Mouse (Mus musculus) midbrain, embryonic 14.5 days (tissue): Measurements from ENCODE around the gene Actr10. TPM values are rescaled to one million over a fixed set of nuclear protein-coding genes. Genes with fewer than 3 reads are reported as not detected.

Experiments used
- ATAC-seq: fragments of 200-750 bp; cut with Nextera tagmentation; 2 replicates; pipeline ENCODE4 v1.8.0; 2017; ENCODE audit warnings: moderate number of reproducible peaks, moderate library complexity; ENCODE audit not compliant: low FRiP score, low TSS enrichment
- DNase-seq: peaks from one replicate; pipeline ENCODE4 v3.0.0-alpha.2; 2015
- H3K27ac ChIP-seq: fragments of 300-500 bp; sonication (generic); replicated peaks from 2 replicates; pipeline ENCODE4 v1.5.1; 2014; ENCODE audit warnings: mild to moderate bottlenecking, low read depth, low read length, moderate library complexity
- H3K27me3 ChIP-seq: fragments of 300-500 bp; sonication (generic); 2 replicates; pipeline ENCODE4 v1.6.1; 2014; ENCODE audit warnings: low read length, control low read depth, mixed read lengths; ENCODE audit not compliant: control insufficient read depth, insufficient read depth
- H3K36me3 ChIP-seq: fragments of 300-500 bp; sonication (generic); 2 replicates; pipeline ENCODE4 v1.6.1; 2014; ENCODE audit warnings: low read length, control low read depth; ENCODE audit not compliant: control insufficient read depth, insufficient read depth
- H3K4me1 ChIP-seq: fragments of 300-500 bp; sonication (generic); 2 replicates; pipeline ENCODE4 v1.6.1; 2014; ENCODE audit warnings: mild to moderate bottlenecking, antibody characterized with exemption, low read length, control low read depth; ENCODE audit not compliant: control insufficient read depth, insufficient read depth
- H3K4me2 ChIP-seq: fragments of 300-500 bp; sonication (generic); 2 replicates; pipeline ENCODE4 v1.6.1; 2014; ENCODE audit warnings: mild to moderate bottlenecking, low read length, moderate library complexity
- H3K4me3 ChIP-seq: fragments of 300-500 bp; sonication (generic); replicated peaks from 2 replicates; pipeline ENCODE4 v1.5.1; 2014; ENCODE audit warnings: low read depth, low read length
- H3K9ac ChIP-seq: fragments of 300-500 bp; sonication (generic); replicated peaks from 2 replicates; pipeline ENCODE4 v1.6.1; 2014; ENCODE audit warnings: mild to moderate bottlenecking, low read length, moderate library complexity
- H3K9me3 ChIP-seq: fragments of 300-500 bp; sonication (generic); 2 replicates; pipeline ENCODE4 v1.6.1; 2016; ENCODE audit warnings: low read length, control low read depth, mixed read lengths; ENCODE audit not compliant: control insufficient read depth
- WGBS: fragments of 180-500 bp; shearing (Covaris S2); extraction: QIAGEN DNeasy Blood & Tissue Kit; methylation state at CpG from one replicate; pipeline ENCODE4 v1.1.7; 2014; 5-methylcytosine and 5-hydroxymethylcytosine counted together
- polyA plus RNA-seq: library from polyadenylated mRNA; unstranded; fragments of >200 nt; fragmentation: Nextera tagmentation; extraction: Ambion mirVana; gene quantifications from 2 replicates; pipeline ENCODE4 v1.2.1, GENCODE M21; 2014

The Actr10 gene
- 217 and 257 TPM in 2 replicates for polyA plus RNA-seq

- no peaks in the 10 kb centered on the region for H3K9me3 ChIP-seq
- H3K9ac ChIP-seq: peak within 1 kb of the TSS; percentile 87
- ATAC-seq: peak; percentile 98
- WGBS: under 1% methylated on average over 57 of the region's 59 CpGs
- peaks cover 9% of the 10 kb centered on the region; the same call in 1 of the 2 replicates for H3K4me1 ChIP-seq
- H3K4me3 ChIP-seq: peak within 1 kb of the TSS; percentile 79
- peak; percentile 97 for DNase-seq
- H3K27me3 ChIP-seq: no peaks in the 10 kb centered on the region
- H3K4me2 ChIP-seq: peak within 1 kb of the TSS; percentile 71
- H3K27ac ChIP-seq: peak within 1 kb of the TSS; percentile 87
- H3K36me3 ChIP-seq: peaks cover 23% of the 10 kb centered on the region
These were observed at the start of gene Actr10 for GRCm38 (mm10) chr12:70937571-70938384. Gene Actr10 (plus strand): TSS chr12:70937857.

DNA sequence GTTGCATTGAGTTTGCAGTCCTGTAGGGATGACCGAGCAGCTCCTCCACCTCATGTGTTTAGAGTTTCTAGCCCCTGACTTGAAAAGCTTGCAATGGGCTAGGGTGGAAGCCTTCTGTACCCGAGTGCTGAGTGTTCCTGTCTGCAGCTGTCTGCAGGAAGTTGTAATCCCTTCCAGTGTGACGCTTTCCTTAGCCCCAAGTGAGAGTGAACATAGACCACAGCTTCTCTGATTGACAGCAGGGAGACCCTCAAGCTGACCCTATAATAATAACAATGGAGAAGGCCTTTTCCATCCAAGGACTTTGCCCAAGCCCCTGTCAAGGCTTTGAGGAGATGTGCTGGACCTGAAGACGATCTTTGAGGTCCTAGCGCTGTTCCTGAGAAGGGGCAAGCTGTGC lies 47.3 kb upstream of the Actr10 start:
- Histone ChIP-seq H3K27me3 (no peaks in the 10 kb centered on the region), H3K4me1 (0 out of 2 replicates have a peak, but pooled peaks cover 4% of the 10 kb centered on the region), H3K27ac (no peak overlapping the region), H3K9ac (no peak overlapping the region), H3K4me3 (no peak overlapping the region), H3K9me3 (no peaks in the 10 kb centered on the region), H3K36me3 (peaks cover 12% of the 10 kb centered on the region; the same call in 1 of the 2 replicates), H3K4me2 (no peak overlapping the region)
- ATAC-seq (no peak), DNase-seq (no peak)
- WGBS: 34% methylated on average over 5 of the region's 5 CpGs

DNA sequence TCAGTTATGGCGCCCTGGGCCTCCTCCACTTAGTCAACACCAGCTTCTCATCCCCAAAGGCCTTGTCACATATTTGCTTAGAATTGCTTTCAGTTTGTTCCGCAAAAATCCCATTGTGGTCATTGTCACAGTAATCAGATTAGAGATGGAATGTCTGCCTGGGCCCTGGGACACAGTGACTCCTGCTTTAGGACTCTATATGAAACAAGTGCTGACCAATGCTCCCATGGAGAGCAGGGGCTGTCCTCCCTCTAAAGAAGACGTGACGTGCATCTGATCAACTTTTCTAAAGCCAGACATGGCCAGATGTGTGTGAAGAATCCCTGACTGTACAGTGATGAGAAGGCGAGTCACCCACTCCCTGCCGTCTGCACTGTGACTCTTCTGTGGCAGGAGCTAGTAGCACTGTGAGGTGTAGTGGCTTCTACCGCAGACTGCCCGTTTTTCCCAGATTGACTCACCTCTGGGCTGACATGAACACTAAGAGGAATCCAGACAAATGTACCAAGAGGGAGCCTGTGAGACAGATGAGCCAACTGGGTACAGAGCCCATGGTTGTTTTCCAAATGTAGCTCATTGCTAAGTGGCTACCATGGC lies 46.7 kb upstream of the Actr10 start:
- WGBS: 39% methylated on average over 8 of the region's 8 CpGs
- DNase-seq (no peak), ATAC-seq (no peak)
- Histone ChIP-seq H3K27me3 (no peaks in the 10 kb centered on the region), H3K27ac (no peak overlapping the region), H3K4me3 (no peak overlapping the region), H3K4me2 (no peak overlapping the region), H3K4me1 (0 out of 2 replicates have a peak, but pooled peaks cover 4% of the 10 kb centered on the region), H3K9me3 (no peaks in the 10 kb centered on the region), H3K9ac (no peak overlapping the region), H3K36me3 (peaks cover 12% of the 10 kb centered on the region; the same call in 1 of the 2 replicates)

- H3K4me2 ChIP-seq: no peak overlapping the region
- H3K4me1 ChIP-seq: 0 out of 2 replicates have a peak, but pooled peaks cover 4% of the 10 kb centered on the region
- H3K27ac ChIP-seq: no peak overlapping the region
- ATAC-seq (no peak), DNase-seq (no peak)
- no peak overlapping the region for H3K4me3 ChIP-seq
- H3K9ac ChIP-seq: no peak overlapping the region
- no peaks in the 10 kb centered on the region for H3K9me3 ChIP-seq
- H3K27me3 ChIP-seq: no peaks in the 10 kb centered on the region
- 87% methylated on average over 7 of the region's 7 CpGs for WGBS
- H3K36me3 ChIP-seq: peaks cover 13% of the 10 kb centered on the region; the same call in 1 of the 2 replicates
These were observed 42.4 kb upstream of the Actr10 start for GRCm38 (mm10) chr12:70895275-70895674.

DNA sequence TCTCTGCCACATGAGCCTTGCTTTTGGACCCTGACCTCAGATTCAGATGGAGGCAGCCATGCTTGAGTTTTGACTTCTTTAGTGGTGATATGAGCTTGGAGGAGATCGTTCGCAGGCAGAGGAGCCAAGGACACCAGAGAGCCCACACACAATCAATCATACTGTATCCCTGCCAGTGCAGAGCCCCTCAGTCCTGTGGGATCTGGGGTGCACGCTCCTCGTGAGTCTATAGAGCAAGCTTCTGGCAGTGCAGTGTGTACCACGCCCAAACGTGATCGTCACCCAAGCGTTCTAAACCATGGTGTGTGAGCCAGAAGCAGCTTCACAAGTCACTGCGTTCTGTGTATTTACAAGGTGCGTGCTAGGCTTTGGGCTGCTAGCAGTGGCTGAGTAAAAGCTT lies 41.6 kb upstream of the Actr10 start:
- WGBS: 84% methylated on average over 10 of the region's 10 CpGs
- no peaks in the 10 kb centered on the region for H3K4me1 ChIP-seq
- H3K9ac ChIP-seq: no peak overlapping the region
- H3K27me3 ChIP-seq: no peaks in the 10 kb centered on the region
- DNase-seq (no peak), ATAC-seq (no peak)
- no peak overlapping the region for H3K4me3 ChIP-seq
- H3K36me3 ChIP-seq: peaks cover 12% of the 10 kb centered on the region; the same call in 1 of the 2 replicates
- H3K9me3 ChIP-seq: no peaks in the 10 kb centered on the region
- no peak overlapping the region for H3K27ac ChIP-seq
- H3K4me2 ChIP-seq: no peak overlapping the region

DNA sequence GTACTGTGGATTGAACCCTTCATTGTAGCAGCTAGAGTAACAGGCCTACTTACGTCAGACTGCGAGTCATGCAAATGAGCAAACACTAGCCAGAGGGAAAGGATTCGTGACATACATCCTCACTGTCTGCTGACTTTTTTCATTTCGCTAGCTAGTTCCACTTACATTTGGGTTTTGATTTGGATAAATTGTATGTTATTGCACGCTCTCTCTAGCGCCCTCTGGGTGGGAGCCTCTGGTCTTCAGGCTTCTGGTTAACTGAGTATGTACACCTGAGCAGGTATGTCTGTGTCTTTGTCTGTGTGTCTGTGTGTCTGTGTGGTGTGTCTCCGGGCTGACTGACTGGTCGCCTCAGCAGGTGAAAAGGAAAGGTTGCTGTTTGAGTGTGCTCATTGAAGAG lies 40.2 kb upstream of the Actr10 start:
- Histone ChIP-seq H3K36me3 (peaks cover 12% of the 10 kb centered on the region; the same call in 1 of the 2 replicates), H3K4me1 (no peaks in the 10 kb centered on the region), H3K27ac (no peak overlapping the region), H3K9ac (no peak overlapping the region), H3K27me3 (no peaks in the 10 kb centered on the region), H3K4me2 (no peak overlapping the region), H3K9me3 (no peaks in the 10 kb centered on the region), H3K4me3 (no peak overlapping the region)
- DNase-seq (peak; percentile 54), ATAC-seq (no peak)
- WGBS: 75% methylated on average over 8 of the region's 8 CpGs

- H3K27me3 ChIP-seq: no peaks in the 10 kb centered on the region
- no peak overlapping the region for H3K27ac ChIP-seq
- no peak overlapping the region for H3K4me3 ChIP-seq
- no peak overlapping the region for H3K4me2 ChIP-seq
- 85% methylated on average over 8 of the region's 8 CpGs for WGBS
- no peak for ATAC-seq
- H3K4me1 ChIP-seq: no peaks in the 10 kb centered on the region
- no peaks in the 10 kb centered on the region for H3K9me3 ChIP-seq
- H3K9ac ChIP-seq: no peak overlapping the region
- peak; percentile 15 for DNase-seq
- peaks cover 12% of the 10 kb centered on the region; the same call in 1 of the 2 replicates for H3K36me3 ChIP-seq
These were observed 39.2 kb upstream of the Actr10 start for GRCm38 (mm10) chr12:70898450-70898849.

DNA sequence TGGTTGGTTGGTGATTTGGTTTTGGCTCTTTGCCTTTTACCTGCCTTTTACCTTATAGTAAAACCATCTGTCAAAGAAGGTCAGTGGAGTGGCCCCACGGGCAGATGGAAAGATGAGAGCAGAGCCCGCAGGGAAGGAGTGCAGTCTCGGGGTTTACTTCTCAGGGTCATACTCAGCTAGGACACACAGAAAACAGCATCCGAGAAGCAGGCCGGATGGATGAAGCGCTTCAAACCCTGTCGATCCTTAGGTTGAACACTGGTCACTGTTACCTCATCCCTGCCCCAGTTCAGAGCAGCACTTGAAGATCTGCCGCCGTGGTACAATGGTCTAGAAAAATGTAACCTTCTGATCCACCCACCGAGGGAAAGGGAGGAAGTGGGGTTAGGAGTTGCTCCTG lies 33.2 kb upstream of the Actr10 start:
- Histone ChIP-seq H3K4me3 (no peak overlapping the region), H3K27ac (no peak overlapping the region), H3K27me3 (no peaks in the 10 kb centered on the region), H3K9ac (no peak overlapping the region), H3K4me2 (no peak overlapping the region), H3K9me3 (no peaks in the 10 kb centered on the region), H3K36me3 (0 out of 2 replicates have a peak, but pooled peaks cover under 1% of the 10 kb centered on the region), H3K4me1 (no peaks in the 10 kb centered on the region)
- no peak for DNase-seq
- no peak for ATAC-seq
- WGBS: 95% methylated on average over 10 of the region's 10 CpGs
